Comparison of ENCODE assay signal across 13 mouse cellular contexts in genomic region chr11:88414157-88414870, GRCm38 (mm10).
DNase-seq lines count a peak whose midpoint lies in the region; ATAC-seq and TF ChIP-seq lines count a peak whose summit lies in the region.
"Had no signal": no experiment of that assay in that cellular context is flagged by ENCODE, and none has a peak within 500 bp of the region (broad histone marks: within the 10 kb centered on the region; RNA-seq: fewer than 3 reads in every experiment).

No protein-coding gene starts in this region.

- TF ChIP-seq POLR2A in brain, embryonic 14.5 days (IDR thresholded peaks at IDR 0.05; ENCODE audit: borderline replicate concordance, extremely low read depth, insufficient read depth, insufficient read length, poor library complexity, severe bottlenecking), result no peak

- H3K27ac ChIP-seq in heart, postnatal 0 days (ENCODE audit: low read depth), result peak overlapping the region; percentile 23
- H3K27ac ChIP-seq in forebrain, embryonic 10.5 days, result peak overlapping the region; percentile 68
- H3K27ac ChIP-seq in limb, embryonic 13.5 days, result no peak overlapping the region
- H3K27ac ChIP-seq: embryonic facial prominence, embryonic 15.5 days; left cerebral cortex, adult 2 months had no signal

- H3K9ac ChIP-seq in heart, postnatal 0 days (replicated peaks; ENCODE audit: low read depth, low read length), result no peak overlapping the region
- H3K9ac ChIP-seq in limb, embryonic 13.5 days, result peak overlapping the region; percentile 35
- H3K9ac ChIP-seq: embryonic facial prominence, embryonic 15.5 days had no signal

- no peak for TF ChIP-seq EP300 in heart, postnatal 0 days (IDR thresholded peaks at IDR 0.05; ENCODE audit: low read depth)

- H3K4me1 ChIP-seq in heart, postnatal 0 days (ENCODE audit: control insufficient read depth, insufficient read depth), result peaks cover 23% of the 10 kb centered on the region
- peaks cover 65% of the 10 kb centered on the region for H3K4me1 ChIP-seq in forebrain, embryonic 10.5 days
- H3K4me1 ChIP-seq in limb, embryonic 13.5 days, result peaks cover 24% of the 10 kb centered on the region

- no peaks in the 10 kb centered on the region for H3K9me3 ChIP-seq in heart, postnatal 0 days (replicated peaks; ENCODE audit: control insufficient read depth, low read length)
- H3K9me3 ChIP-seq in forebrain, embryonic 10.5 days, result no peaks in the 10 kb centered on the region
- H3K9me3 ChIP-seq in limb, embryonic 13.5 days, result no peaks in the 10 kb centered on the region
- H3K9me3 ChIP-seq: embryonic facial prominence, embryonic 15.5 days; megakaryocyte, embryonic 14.5 days had no signal

- ATAC-seq in heart, postnatal 0 days (ENCODE audit: insufficient read depth, low read depth), result 0 out of 2 replicates have a peak, but pooled peaks have one; percentile 25
- no peak for ATAC-seq in limb, embryonic 13.5 days (ENCODE audit: low FRiP score, low read depth)
- no peak for ATAC-seq in activated CD4-positive, CD25-positive, alpha-beta regulatory T cell, adult 4 months

- 0 out of 2 replicates have a peak, but pooled peaks cover 6% of the 10 kb centered on the region for H3K36me3 ChIP-seq in heart, postnatal 0 days (replicated peaks; ENCODE audit: control insufficient read depth, insufficient read depth, low read length)
- peaks cover 53% of the 10 kb centered on the region for H3K36me3 ChIP-seq in forebrain, embryonic 10.5 days (replicated peaks)
- H3K36me3 ChIP-seq in limb, embryonic 13.5 days, result peaks cover 15% of the 10 kb centered on the region
- H3K36me3 ChIP-seq: embryonic facial prominence, embryonic 15.5 days had no signal

- DNase-seq in heart, postnatal 0 days (ENCODE audit: low spot score), result no peak
- DNase-seq in heart, postnatal 36 days, result no peak
- DNase-seq in brain, embryonic 14.5 days (ENCODE audit: low read depth), result peak; percentile 88
- DNase-seq in forebrain, embryonic 10.5 days (ENCODE audit: extremely low spot score, low spot score), result no peak
- DNase-seq in thymus, postnatal 0 days (ENCODE audit: low spot score), result no peak
- no peak for DNase-seq in thymus, postnatal 4 days
- DNase-seq: adrenal gland, postnatal 14 days had no signal

- intact Hi-C loops in heart, postnatal 36 days (cut with DNase I), result loop anchor here (5.0 kb wide), 1 partner anchor 313 kb away; no protein-coding TSS in a partner anchor

- no peaks in the 10 kb centered on the region for H3K27me3 ChIP-seq in heart, postnatal 0 days (ENCODE audit: control insufficient read depth, insufficient read depth, low read length)
- H3K27me3 ChIP-seq in forebrain, embryonic 10.5 days (ENCODE audit: poor library complexity, severe bottlenecking), result peaks cover 15% of the 10 kb centered on the region
- H3K27me3 ChIP-seq in limb, embryonic 13.5 days, result no peaks in the 10 kb centered on the region
- H3K27me3 ChIP-seq: CH12.LX; embryonic facial prominence, embryonic 15.5 days; megakaryocyte, embryonic 14.5 days had no signal

- WGBS in heart, postnatal 0 days, result 42% methylated on average over 18 of the region's 18 CpGs
- 48% methylated on average over 18 of the region's 18 CpGs for WGBS in forebrain, embryonic 10.5 days
- 40% methylated on average over 18 of the region's 18 CpGs for WGBS in limb, embryonic 13.5 days

- H3K4me3 ChIP-seq in heart, postnatal 0 days (ENCODE audit: low read depth, low read length), result no peak overlapping the region
- no peak overlapping the region for H3K4me3 ChIP-seq in forebrain, embryonic 10.5 days
- no peak overlapping the region for H3K4me3 ChIP-seq in limb, embryonic 13.5 days
- H3K4me3 ChIP-seq: embryonic facial prominence, embryonic 15.5 days; left cerebral cortex, adult 2 months; megakaryocyte, embryonic 14.5 days had no signal

- no peak for TF ChIP-seq CTCF in heart, postnatal 0 days (IDR thresholded peaks at IDR 0.05; ENCODE audit: low read depth)
- TF ChIP-seq CTCF in brain, embryonic 14.5 days (IDR thresholded peaks at IDR 0.05; ENCODE audit: borderline replicate concordance, extremely low read depth, insufficient read depth, insufficient read length), result no peak

- H3K4me2 ChIP-seq in heart, postnatal 0 days (ENCODE audit: low read depth, low read length), result no peak overlapping the region
- H3K4me2 ChIP-seq in limb, embryonic 13.5 days (replicated peaks), result no peak overlapping the region
- H3K4me2 ChIP-seq: embryonic facial prominence, embryonic 15.5 days had no signal
